Mouse (Mus musculus): ENCODE data around the gene Banp. TPM values are rescaled to one million over a fixed set of nuclear protein-coding genes. Genes with fewer than 3 reads are reported as not detected.

Gene Banp
- total RNA-seq, 2 experiments from 2014 or later = 27.4 to 38.5 TPM

GRCm38 (mm10) chr8:122038076-122038475, 88.5 kb downstream of the Banp start:
- intact Hi-C loops (cut with DNase I) = no loop called here
- no peak for DNase-seq (ENCODE audit: low spot score in 2 of 2)

- intact Hi-C loops (cut with DNase I) = no loop called here
- DNase-seq (ENCODE audit: low spot score in 2 of 2) = no peak
Observed at GRCm38 (mm10) chr8:122039452-122039851, 89.9 kb downstream of the Banp start.

- DNase-seq (ENCODE audit: low spot score in 2 of 2) = no peak
- intact Hi-C loops (cut with DNase I) = no loop called here
Observed at GRCm38 (mm10) chr8:122047206-122047870, 97.8 kb downstream of the Banp start.

GRCm38 (mm10) chr8:122049266-122049665, 99.7 kb downstream of the Banp start:
- intact Hi-C loops (cut with DNase I) = no loop called here
- DNase-seq (ENCODE audit: low spot score in 2 of 2) = no peak

- intact Hi-C loops (cut with DNase I) = no loop called here
- no peak for DNase-seq (ENCODE audit: low spot score in 2 of 2)
Observed at GRCm38 (mm10) chr8:122049923-122050322, 100.4 kb downstream of the Banp start.

- DNase-seq (ENCODE audit: low spot score in 2 of 2) = no peak
- intact Hi-C loops (cut with DNase I) = no loop called here
Observed at GRCm38 (mm10) chr8:122050620-122051019, 101.1 kb downstream of the Banp start.

- no peak for DNase-seq (ENCODE audit: low spot score in 2 of 2)
- intact Hi-C loops (cut with DNase I) = no loop called here
Observed at GRCm38 (mm10) chr8:122055321-122055720, 105.8 kb downstream of the Banp start.

- intact Hi-C loops (cut with DNase I) = no loop called here
- no peak for DNase-seq (ENCODE audit: low spot score in 2 of 2)
Observed at GRCm38 (mm10) chr8:122056113-122056512, 106.6 kb downstream of the Banp start.

GRCm38 (mm10) chr8:122056882-122057281, 107.3 kb downstream of the Banp start:
- no peak for DNase-seq (ENCODE audit: low spot score in 2 of 2)
- intact Hi-C loops (cut with DNase I) = no loop called here

GRCm38 (mm10) chr8:122058510-122058909, 109.0 kb downstream of the Banp start:
- intact Hi-C loops (cut with DNase I) = no loop called here

GRCm38 (mm10) chr8:122058951-122059350, 109.4 kb downstream of the Banp start:
- intact Hi-C loops (cut with DNase I) = no loop called here
- DNase-seq (ENCODE audit: low spot score in 2 of 2) = peak; percentile 54 to 83

More at GRCm38 (mm10) chr8:122058510-122058909, 109.0 kb downstream of the Banp start:
- DNase-seq (ENCODE audit: low spot score in 2 of 2) = no peak

- DNase-seq (ENCODE audit: low spot score in 2 of 2) = no peak
- intact Hi-C loops (cut with DNase I) = no loop called here
Observed at GRCm38 (mm10) chr8:122062508-122063223, 113.1 kb downstream of the Banp start.

GRCm38 (mm10) chr8:122064353-122064752, 114.8 kb downstream of the Banp start:
- DNase-seq (ENCODE audit: low spot score in 2 of 2) = no peak
- intact Hi-C loops (cut with DNase I) = no loop called here

- DNase-seq (ENCODE audit: low spot score in 2 of 2) = no peak
- intact Hi-C loops (cut with DNase I) = no loop called here
Observed at GRCm38 (mm10) chr8:122067783-122068505, 118.4 kb downstream of the Banp start.

- no peak for DNase-seq (ENCODE audit: low spot score in 2 of 2)
- intact Hi-C loops (cut with DNase I) = no loop called here
Observed at GRCm38 (mm10) chr8:122068609-122069008, 119.1 kb downstream of the Banp start.

GRCm38 (mm10) chr8:122069281-122069680, 119.7 kb downstream of the Banp start:
- DNase-seq (ENCODE audit: low spot score in 2 of 2) = peak; percentile 22 to 38
- intact Hi-C loops (cut with DNase I) = no loop called here

GRCm38 (mm10) chr8:122071193-122071592, 121.6 kb downstream of the Banp start:
- DNase-seq (ENCODE audit: low spot score in 2 of 2) = no peak
- intact Hi-C loops (cut with DNase I) = no loop called here

GRCm38 (mm10) chr8:122073964-122074363, 124.4 kb downstream of the Banp start:
- intact Hi-C loops (cut with DNase I) = no loop called here

GRCm38 (mm10) chr8:122074442-122074841, 124.9 kb downstream of the Banp start:
- intact Hi-C loops (cut with DNase I) = no loop called here
- DNase-seq (ENCODE audit: low spot score in 2 of 2) = no peak

More at GRCm38 (mm10) chr8:122073964-122074363, 124.4 kb downstream of the Banp start:
- no peak for DNase-seq (ENCODE audit: low spot score in 2 of 2)

- intact Hi-C loops (cut with DNase I) = no loop called here
- no peak for DNase-seq (ENCODE audit: low spot score in 2 of 2)
Observed at GRCm38 (mm10) chr8:122074977-122075376, 125.4 kb downstream of the Banp start.

Data from left cerebral cortex, postnatal 14 days (tissue).